Mouse (Mus musculus) right cerebral cortex, postnatal 10 days (tissue): ENCODE results near the gene Plpp1.

Experiments
- DNase-seq, 2 experiments: peaks; one replicate each; pipeline ENCODE4 v3.0.0; 2021; ENCODE audit warnings: low spot score in 2 of 2

Plpp1 gene

DNA sequence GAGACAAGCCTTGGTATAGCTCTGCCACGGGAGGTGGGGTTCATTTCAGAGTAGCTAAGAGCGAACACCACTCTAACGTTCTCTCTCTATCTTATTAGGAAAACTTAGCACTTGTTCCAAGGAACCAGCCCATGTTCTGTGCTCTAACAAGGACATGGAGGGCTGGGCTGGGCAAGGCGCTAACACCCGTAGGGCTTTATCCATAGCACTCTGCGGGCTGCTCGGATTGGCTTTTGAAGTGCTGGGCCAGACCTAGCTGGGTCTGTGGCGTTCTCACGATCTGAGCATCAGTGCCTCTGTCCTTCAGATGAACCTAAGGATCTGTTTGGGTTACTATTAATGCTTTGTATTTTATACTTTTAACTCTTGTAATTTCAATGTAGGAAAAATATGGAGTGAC, 60.3 kb downstream of the Plpp1 start:
- DNase-seq: no peak

DNA sequence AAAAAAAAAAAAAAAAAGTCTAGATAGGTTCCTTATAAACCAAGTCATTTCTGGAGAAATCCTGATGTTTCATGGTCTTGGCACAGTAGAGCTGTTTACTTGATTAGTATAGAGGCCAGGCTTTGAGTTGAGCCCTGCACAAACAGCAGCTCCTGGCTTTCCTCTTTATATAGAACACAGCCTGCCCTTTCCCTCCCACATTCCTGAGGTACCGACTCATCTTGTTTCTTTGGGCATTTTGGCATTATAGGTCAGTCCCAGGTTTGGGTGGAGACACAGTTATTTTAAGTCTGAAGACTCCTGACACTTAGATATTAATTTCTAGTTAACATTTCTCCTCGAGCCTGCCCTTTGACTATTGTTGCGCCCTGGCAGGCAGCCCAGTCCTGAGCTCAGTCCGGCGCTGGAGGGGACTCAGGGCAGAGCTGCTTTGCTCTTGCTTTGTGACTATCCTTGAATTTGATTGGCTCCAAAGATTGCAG, 61.3 kb downstream of the Plpp1 start:
- no peak for DNase-seq

DNA sequence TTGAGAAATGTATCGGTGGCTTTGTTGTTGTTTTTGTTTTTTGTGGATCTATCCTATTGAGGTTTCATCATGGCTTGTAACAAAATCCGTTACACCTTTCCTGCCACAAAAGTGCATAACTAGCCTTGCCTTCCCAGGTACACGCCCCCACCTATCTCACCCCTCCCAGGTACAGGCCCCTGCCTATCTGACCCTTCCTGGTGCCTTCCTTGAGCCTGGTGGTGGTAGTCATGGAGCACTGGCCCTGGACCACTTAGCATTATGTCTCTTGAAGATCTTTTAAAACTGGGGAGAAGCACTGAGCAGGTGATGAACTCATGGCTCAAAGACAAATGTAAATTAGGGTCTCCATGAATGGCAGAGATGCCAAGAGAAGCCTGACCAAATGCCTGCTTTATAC, 61.8 kb downstream of the Plpp1 start:
- no peak for DNase-seq

DNA sequence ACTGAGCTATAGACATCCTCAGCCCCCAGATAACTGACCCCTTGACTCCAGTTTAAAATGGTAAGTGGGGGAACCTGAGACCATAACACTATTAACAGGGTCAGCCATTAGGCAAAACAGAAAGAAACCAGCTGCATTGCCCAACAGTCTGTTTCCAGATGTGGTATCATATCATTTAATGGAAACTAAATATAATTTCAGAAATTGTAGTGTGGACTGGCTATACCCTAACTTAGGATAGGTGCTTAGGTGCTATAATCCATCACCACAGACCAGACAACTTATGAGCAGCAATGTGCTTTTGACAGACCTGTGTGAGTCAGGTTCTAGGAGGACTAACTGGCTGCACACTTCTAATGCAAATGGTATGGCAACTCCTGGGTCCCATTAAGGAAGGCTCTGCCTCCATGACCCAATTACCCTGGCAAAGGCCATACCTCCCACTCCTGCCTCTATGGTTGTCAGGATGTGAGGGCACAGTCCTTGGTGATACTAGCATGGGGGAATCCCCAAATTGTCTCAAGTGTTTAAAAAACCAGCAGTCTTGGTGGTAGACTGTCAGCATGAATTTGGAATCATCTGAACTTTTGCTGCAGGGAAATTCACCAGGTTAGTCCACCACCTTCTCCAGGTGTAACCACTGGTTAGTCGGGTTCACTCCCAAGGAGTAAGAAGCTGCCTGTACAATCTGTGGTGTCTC, 62.5 kb downstream of the Plpp1 start:
- no peak for DNase-seq

DNA sequence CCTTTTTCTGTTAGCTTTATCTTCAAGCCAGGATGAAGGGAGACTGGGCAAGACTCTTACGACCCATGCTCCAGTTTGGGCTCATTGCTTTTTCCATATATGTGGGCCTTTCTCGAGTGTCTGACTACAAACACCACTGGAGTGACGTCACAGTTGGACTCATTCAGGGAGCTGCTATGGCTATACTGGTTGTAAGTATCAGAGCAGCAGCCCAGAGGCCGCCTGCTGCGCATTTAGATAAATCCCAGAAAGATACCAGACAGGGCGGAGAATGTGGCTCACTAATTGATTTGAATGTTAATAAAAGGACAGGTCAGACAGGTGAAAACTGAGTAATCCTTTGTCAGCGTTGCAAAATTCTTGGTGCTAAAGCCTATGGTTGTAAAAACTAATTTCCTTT, 66.2 kb downstream of the Plpp1 start:
- DNase-seq: no peak

DNA sequence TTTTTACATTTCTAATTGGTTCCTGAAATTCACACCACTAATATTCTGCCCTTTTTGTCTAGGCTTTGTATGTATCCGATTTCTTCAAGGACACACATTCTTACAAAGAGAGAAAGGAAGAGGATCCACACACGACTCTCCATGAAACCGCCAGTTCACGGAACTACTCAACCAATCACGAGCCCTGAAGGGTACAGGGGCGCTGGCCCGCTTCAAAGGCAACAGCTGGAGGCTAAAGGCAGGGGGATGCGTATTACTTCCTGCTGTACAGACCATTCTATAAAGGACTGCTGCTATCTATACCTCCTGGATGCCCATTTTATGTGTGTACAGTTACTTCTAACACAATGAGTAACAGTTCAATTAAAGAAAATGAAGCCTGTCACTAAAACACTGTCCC, 66.8 kb downstream of the Plpp1 start:
- no peak for DNase-seq

DNA sequence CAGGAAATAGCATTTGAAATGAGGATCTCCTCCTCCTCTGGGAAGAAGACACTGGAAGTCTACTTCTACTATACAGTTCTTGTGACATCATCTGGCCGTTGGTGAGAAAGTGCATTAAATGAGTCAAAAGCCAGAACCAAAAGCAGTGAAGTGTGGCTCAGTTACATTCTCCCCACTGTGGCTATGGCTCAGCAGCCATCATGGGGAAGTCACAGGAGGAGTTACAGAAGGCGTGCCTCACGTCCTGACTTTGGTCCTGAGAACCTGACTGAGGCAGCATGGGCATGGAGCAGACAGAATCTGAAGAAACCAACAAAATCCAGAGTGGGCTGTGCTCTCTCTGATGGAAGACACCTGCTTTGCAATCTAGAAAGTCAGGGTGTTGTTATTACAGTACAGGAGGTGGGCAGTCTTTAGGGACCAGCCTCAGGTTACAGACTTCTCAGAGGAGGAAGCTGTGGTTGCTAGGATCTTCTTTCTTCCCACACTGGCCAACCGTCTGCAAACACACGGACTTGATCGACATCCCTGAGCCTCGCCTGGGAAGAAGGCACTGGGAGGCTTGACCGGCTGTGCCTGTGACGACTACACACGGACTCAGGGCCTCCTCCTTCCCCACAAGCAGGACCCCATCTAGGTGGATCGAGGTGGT, 69.6 kb downstream of the Plpp1 start:
- no peak for DNase-seq

DNA sequence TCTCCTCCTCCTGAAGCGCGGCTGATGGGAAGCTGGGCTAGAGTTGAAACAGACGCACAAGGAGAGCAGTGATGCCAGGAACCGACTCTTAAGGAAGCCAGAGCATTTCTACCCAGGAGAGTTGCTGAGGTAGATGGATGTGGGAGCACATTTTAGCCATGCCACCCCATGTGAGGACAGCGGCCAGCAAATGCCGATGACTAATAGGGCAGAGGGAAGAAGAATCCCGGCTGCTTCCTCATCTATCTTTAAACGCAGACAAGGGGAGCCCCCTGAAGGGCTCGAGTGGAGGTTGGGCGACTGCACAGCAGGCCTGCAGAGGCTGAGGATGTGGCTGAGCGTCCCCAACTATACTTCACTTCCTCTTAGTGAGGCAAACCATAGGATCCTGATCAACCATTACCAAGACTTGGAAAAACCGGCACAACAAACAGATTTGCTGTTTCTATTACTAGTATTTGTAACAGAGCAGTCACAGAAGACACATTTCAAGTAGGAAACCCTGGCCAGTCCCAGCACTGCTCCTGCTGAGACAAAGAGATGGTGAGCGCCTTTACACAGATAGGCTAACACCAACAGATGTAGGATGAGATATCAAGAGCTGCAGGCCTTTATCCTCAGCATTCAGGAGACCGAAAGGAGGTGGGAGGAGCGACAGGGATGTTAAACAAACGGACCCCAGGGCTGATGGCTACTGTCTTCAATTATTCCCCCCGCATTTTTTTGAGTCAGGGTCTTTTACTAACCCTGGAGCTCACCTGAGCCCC, 71.1 kb downstream of the Plpp1 start:
- peak in 1 of 2 experiments; percentile 36 for DNase-seq

DNA sequence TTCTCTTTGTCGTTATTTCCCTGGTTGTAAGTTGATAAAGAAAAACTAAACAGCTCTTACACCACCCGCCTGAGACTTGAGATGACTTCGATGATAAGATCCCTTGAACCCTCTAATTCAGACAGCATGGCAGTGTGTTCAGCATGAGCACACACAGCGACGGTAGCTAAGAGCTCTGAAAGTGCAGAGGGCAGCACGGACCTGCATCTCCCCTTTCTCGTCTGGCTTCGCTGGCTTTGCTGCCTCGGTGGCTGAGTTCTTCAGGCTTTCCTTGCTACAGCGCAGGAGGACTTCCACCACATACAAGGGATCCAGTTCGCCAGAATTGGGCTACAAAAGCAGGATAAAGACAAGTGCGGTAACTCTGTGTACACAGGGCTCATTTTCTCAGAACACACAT, 86.6 kb downstream of the Plpp1 start:
- no peak for DNase-seq

DNA sequence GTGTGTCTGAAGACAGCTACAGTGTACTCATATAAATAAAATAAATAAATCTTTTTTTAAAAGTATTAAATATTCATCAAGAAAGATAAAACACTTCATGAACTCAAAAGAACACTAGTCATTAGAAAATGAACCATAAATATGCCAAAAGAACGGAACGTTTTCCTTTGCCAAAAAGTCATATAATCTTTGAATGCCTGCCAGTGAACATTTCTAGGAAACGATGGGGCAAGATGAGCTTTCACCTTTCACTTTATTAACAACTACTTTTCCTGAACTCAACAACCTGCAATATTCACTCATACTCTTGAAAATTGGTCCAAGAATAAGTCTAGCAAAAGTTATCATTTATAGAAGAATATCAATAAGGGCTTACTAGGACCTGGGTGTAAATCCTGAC, 101.6 kb downstream of the Plpp1 start:
- no peak for DNase-seq

DNA sequence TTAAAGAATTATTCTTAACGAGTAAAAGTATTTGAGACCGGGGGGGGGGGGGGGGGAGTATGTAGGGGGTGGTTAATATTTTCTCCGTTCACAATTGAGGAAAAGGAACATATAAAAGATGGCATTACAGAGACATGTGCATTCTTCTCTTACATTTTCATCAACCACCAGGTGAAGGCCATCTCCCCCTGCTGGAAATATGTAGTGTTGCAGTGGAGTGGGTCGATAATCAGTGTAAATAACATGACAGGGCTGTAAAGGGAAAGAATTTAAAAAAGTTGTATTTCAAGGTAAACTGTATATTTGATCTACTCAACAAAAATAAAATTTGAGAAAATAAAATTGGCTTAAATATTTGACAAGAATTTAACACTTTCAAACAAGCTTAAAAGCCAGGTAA, 109.1 kb downstream of the Plpp1 start:
- DNase-seq: peak in 1 of 2 experiments; percentile 29

DNA sequence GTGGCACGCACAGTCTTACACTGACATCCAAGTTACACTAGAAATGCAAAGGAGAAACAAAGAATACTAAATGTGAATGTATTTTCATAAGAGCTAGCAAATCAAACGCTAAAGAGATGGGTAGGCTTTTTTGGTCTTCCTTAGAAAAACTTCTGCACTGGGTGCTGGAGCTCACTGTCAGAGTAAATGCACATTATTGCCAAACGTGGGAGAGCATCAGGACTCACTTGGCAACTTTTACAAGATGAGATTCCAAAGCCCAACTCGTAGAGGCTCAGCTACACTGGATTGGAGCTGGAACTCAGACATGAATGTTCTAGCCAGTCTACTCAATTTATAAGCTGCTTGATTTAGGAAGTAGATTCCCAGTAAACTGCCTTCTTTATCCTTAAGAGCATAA, 109.8 kb downstream of the Plpp1 start:
- no peak for DNase-seq
